Mouse (Mus musculus): ENCODE measurements at regions not wholly inside any gene's neighbourhood (a gene's known extent, or its start where the extent isn't known, plus 50 kb on each side); places are given as distances from the start of the nearest gene placed in this dataset.

DNA sequence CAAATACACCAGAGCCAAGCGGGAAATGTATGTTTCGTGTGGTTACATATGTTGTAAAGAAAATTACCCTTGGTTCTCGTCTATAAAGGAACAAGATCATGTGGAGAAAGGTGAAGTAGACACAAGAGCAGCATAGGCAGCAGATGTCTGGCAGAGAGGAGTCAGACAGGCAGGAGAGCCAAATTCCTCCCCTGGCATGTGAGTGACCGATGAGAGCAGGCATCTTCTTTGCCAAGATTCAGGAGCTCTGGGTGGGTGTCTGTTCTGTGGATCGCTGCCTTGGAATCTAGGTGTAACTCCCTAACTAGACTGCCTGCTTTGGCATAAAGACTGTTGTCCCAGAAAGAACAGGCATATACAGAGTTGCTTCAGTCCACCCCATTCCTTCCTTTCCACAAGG is 275.1 kb upstream of the Col8a1 start:
- TF ChIP-seq CTCF (IDR thresholded peaks at IDR 0.05; ENCODE audit: control insufficient read depth, insufficient read depth, low read length) (no peak), POLR2A (IDR thresholded peaks at IDR 0.05; ENCODE audit: borderline replicate concordance, control insufficient read depth, low read depth, low read length) (no peak)
